In the genomic region with DNA sequence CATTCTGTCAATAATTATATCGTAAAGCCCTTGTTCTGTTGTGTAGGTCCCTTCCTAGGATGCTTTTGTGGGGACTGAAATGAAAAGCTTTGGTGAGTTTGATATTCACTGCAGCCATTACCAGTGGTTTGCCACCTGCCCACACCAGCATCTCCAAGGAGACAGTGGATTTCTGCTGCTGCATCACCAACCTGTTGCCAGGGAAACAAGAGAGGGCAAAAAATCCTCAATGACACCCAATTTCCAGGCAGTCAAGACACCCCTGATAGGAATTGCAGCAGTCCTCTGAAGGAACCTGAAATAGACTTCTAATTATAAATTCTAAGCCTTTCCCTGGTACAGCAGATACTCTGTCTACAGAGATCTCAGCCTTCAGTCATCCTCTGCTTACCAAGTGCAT, we compare ENCODE assay signal across 25 mouse cellular contexts. TPM values are rescaled to one million over a fixed set of nuclear protein-coding genes. Genes with fewer than 3 reads are reported as not detected.
DNase-seq lines count a peak whose midpoint lies in the region; ATAC-seq lines count a peak whose summit lies in the region.
"Had no signal": no experiment of that assay in that cellular context is flagged by ENCODE, and none has a peak within 500 bp of the region (broad histone marks: within the 10 kb centered on the region; RNA-seq: fewer than 3 reads in every experiment).

No protein-coding gene starts in this region.

- no peaks in the 10 kb centered on the region for H3K36me3 ChIP-seq in midbrain, embryonic 14.5 days (ENCODE audit: control insufficient read depth, insufficient read depth, low read length)
- no peaks in the 10 kb centered on the region for H3K36me3 ChIP-seq in midbrain, embryonic 13.5 days
- no peaks in the 10 kb centered on the region for H3K36me3 ChIP-seq in heart, embryonic 10.5 days
- H3K36me3 ChIP-seq: forebrain, embryonic 10.5 days; heart, embryonic 15.5 days; hindbrain, embryonic 15.5 days; neural tube, embryonic 13.5 days had no signal

- H3K4me2 ChIP-seq in midbrain, embryonic 14.5 days (ENCODE audit: low read length), result no peak overlapping the region
- H3K4me2 ChIP-seq in midbrain, embryonic 13.5 days (replicated peaks), result no peak overlapping the region
- H3K4me2 ChIP-seq: heart, embryonic 15.5 days; hindbrain, embryonic 15.5 days; liver, embryonic 11.5 days; neural tube, embryonic 13.5 days had no signal

- peak; percentile 8 for DNase-seq in embryo, embryonic 9.5 days (ENCODE audit: extremely low spot score)
- DNase-seq in embryo, embryonic 10 days (ENCODE audit: low spot score), result no peak
- DNase-seq in midbrain, embryonic 14.5 days, result peak; percentile 48
- DNase-seq in frontal cortex, postnatal 14 days (ENCODE audit: low spot score in 2 of 2), result peak; percentile 9 to 24
- DNase-seq in right cerebral cortex, postnatal 10 days (ENCODE audit: low spot score in 2 of 2), result peak; percentile 39 to 63
- no peak for DNase-seq in heart, adult 18-20 months
- no peak for DNase-seq in heart, embryonic 10.5 days (ENCODE audit: low spot score)
- DNase-seq: adrenal gland, postnatal 10 days; cerebellum, adult 11 months; cerebellum, postnatal 10 days; heart, adult 2 months; heart, postnatal 4 days; lung, adult 2 months; thymus, postnatal 25 days had no signal

- no peaks in the 10 kb centered on the region for H3K9me3 ChIP-seq in midbrain, embryonic 14.5 days (ENCODE audit: control insufficient read depth, low read length)
- no peaks in the 10 kb centered on the region for H3K9me3 ChIP-seq in midbrain, embryonic 13.5 days
- no peaks in the 10 kb centered on the region for H3K9me3 ChIP-seq in heart, embryonic 10.5 days
- H3K9me3 ChIP-seq: forebrain, embryonic 10.5 days; heart, embryonic 15.5 days; hindbrain, embryonic 15.5 days; megakaryocyte, embryonic 14.5 days; neural tube, embryonic 13.5 days had no signal

- H3K9ac ChIP-seq in midbrain, embryonic 14.5 days (replicated peaks; ENCODE audit: low read length), result no peak overlapping the region
- H3K9ac ChIP-seq in midbrain, embryonic 13.5 days (replicated peaks), result no peak overlapping the region
- H3K9ac ChIP-seq: heart, embryonic 15.5 days; hindbrain, embryonic 15.5 days; neural tube, embryonic 13.5 days had no signal

- WGBS in midbrain, embryonic 14.5 days, result 32% methylated on average over 1 of the region's 1 CpGs
- 27% methylated on average over 1 of the region's 1 CpGs for WGBS in midbrain, embryonic 13.5 days
- WGBS in heart, embryonic 10.5 days, result 94% methylated on average over 1 of the region's 1 CpGs

- H3K27ac ChIP-seq in midbrain, embryonic 14.5 days (replicated peaks; ENCODE audit: low read depth, low read length), result no peak overlapping the region
- no peak overlapping the region for H3K27ac ChIP-seq in midbrain, embryonic 13.5 days
- H3K27ac ChIP-seq in heart, embryonic 10.5 days, result no peak overlapping the region
- H3K27ac ChIP-seq: forebrain, embryonic 10.5 days; heart, adult 2 months; heart, embryonic 15.5 days; hindbrain, embryonic 15.5 days; neural tube, embryonic 13.5 days had no signal

- H3K4me3 ChIP-seq in midbrain, embryonic 14.5 days (replicated peaks; ENCODE audit: low read depth, low read length), result no peak overlapping the region
- H3K4me3 ChIP-seq in midbrain, embryonic 13.5 days (replicated peaks), result no peak overlapping the region
- no peak overlapping the region for H3K4me3 ChIP-seq in heart, embryonic 10.5 days
- H3K4me3 ChIP-seq: forebrain, embryonic 10.5 days; heart, adult 2 months; heart, embryonic 15.5 days; hindbrain, embryonic 15.5 days; megakaryocyte, embryonic 14.5 days; neural tube, embryonic 13.5 days had no signal

- 0 out of 2 replicates have a peak, but pooled peaks cover 5% of the 10 kb centered on the region for H3K4me1 ChIP-seq in midbrain, embryonic 14.5 days (ENCODE audit: control insufficient read depth, insufficient read depth, low read length)
- H3K4me1 ChIP-seq in midbrain, embryonic 13.5 days (replicated peaks), result peaks cover 11% of the 10 kb centered on the region
- no peaks in the 10 kb centered on the region for H3K4me1 ChIP-seq in heart, embryonic 10.5 days
- H3K4me1 ChIP-seq: heart, embryonic 15.5 days; megakaryocyte, embryonic 14.5 days had no signal

- ATAC-seq in midbrain, embryonic 14.5 days (ENCODE audit: low FRiP score, low TSS enrichment), result no peak
- ATAC-seq in midbrain, embryonic 13.5 days, result no peak
- ATAC-seq: activated CD4-positive, CD25-positive, alpha-beta regulatory T cell, adult 4 months; CD4-positive, CD25-positive, alpha-beta regulatory T cell, adult 4 months; intestine, postnatal 0 days; Patski had no signal

- H3K27me3 ChIP-seq in midbrain, embryonic 14.5 days (ENCODE audit: control insufficient read depth, insufficient read depth, low read length), result no peaks in the 10 kb centered on the region
- no peaks in the 10 kb centered on the region for H3K27me3 ChIP-seq in midbrain, embryonic 13.5 days
- no peaks in the 10 kb centered on the region for H3K27me3 ChIP-seq in heart, embryonic 10.5 days (ENCODE audit: insufficient read depth, poor library complexity, severe bottlenecking)
- H3K27me3 ChIP-seq: heart, embryonic 15.5 days; hindbrain, embryonic 15.5 days; megakaryocyte, embryonic 14.5 days; neural tube, embryonic 13.5 days had no signal

RNA-seq across cellular contexts. Expression of a gene that starts 56.1 kb away (rescaled TPM):
- 1,427 and 1,759 TPM in 2 replicates for polyA plus RNA-seq in midbrain, embryonic 14.5 days (2014; fragmentation: Nextera tagmentation; extraction: Ambion mirVana)
- 875 and 991 TPM in 2 replicates for polyA plus RNA-seq in midbrain, embryonic 13.5 days (2015; fragmentation: Nextera tagmentation; extraction: Ambion mirVana)
- total RNA-seq in heart, adult 18-20 months (2021), result under 1 TPM; 0.17 to 0.41 TPM
- 30.0 and 37.1 TPM in 2 replicates for polyA plus RNA-seq in heart, embryonic 10.5 days (2016; fragmentation: Nextera tagmentation; extraction: Ambion mirVana)
- polyA plus RNA-seq: activated CD4-positive, CD25-positive, alpha-beta regulatory T cell, adult 4 months; CD4-positive, CD25-positive, alpha-beta regulatory T cell, adult 4 months; Patski had no signal

Comparison
In these comparisons a context has a peak if more than half of its experiments do, and no peak if none do; other contexts are left out.
1. DNase-seq: peak in embryo, embryonic 9.5 days (single experiment), midbrain, embryonic 14.5 days (single experiment), frontal cortex, postnatal 14 days (2 of 2) and right cerebral cortex, postnatal 10 days (2 of 2); none in embryo, embryonic 10 days (single experiment), heart, adult 18-20 months (0 of 2) and heart, embryonic 10.5 days (single experiment).
2. RNA of a gene that starts 56.1 kb away (polyA plus RNA-seq): 1,427 to 1,759 TPM in midbrain, embryonic 14.5 days and 875 to 991 TPM in midbrain, embryonic 13.5 days; 30.0 to 37.1 TPM in heart, embryonic 10.5 days; every median in the first group is over 10 times any median in the second.